Mouse (Mus musculus) layer of hippocampus, adult 18-20 months (tissue): Measurements from ENCODE around the gene BC005624. TPM values are rescaled to one million over a fixed set of nuclear protein-coding genes. Genes with fewer than 3 reads are reported as not detected.
A peak's percentile ranks its signal among the peaks of the same experiment; 100 is the strongest.
"Not testable (repeated sequence)": the region's sequence is repeated elsewhere in the genome, so short reads cannot be mapped to it uniquely, and the experiment has no call there.

Experiments
- DNase-seq, 2 experiments: peaks; one replicate each; pipeline ENCODE4 v3.0.0; 2022; ENCODE audit warnings: low spot score in 2 of 2
- total RNA-seq, 2 experiments: library from RNA; stranded (reverse); gene quantifications; 2 replicates each; pipeline ENCODE4 v1.2.3; 2021

Gene BC005624
- total RNA-seq, 2 experiments from 2014 or later = 68.0 to 68.2 TPM

GRCm38 (mm10) chr2:30931922-30932321, 50.1 kb downstream of the BC005624 start:
- DNase-seq = no peak

GRCm38 (mm10) chr2:30930846-30931245, 51.2 kb downstream of the BC005624 start:
- not testable (repeated sequence) for DNase-seq

- DNase-seq = peak; percentile 45 to 78
Observed at GRCm38 (mm10) chr2:30929483-30930045, 52.4 kb downstream of the BC005624 start, which contains the start of gene Ptges. Gene Ptges (minus strand): TSS chr2:30929863.

- no peak for DNase-seq
Observed at GRCm38 (mm10) chr2:30928893-30929482, 53.0 kb downstream of the BC005624 start.

GRCm38 (mm10) chr2:30927844-30928628, 54.0 kb downstream of the BC005624 start:
- peak; percentile 56 to 86 for DNase-seq

- no peak for DNase-seq
Observed at GRCm38 (mm10) chr2:30927151-30927781, 54.7 kb downstream of the BC005624 start.

- no peak for DNase-seq
Observed at GRCm38 (mm10) chr2:30926381-30926780, 55.6 kb downstream of the BC005624 start.

GRCm38 (mm10) chr2:30925181-30925580, 56.8 kb downstream of the BC005624 start:
- no peak for DNase-seq

GRCm38 (mm10) chr2:30923099-30923498, 58.9 kb downstream of the BC005624 start:
- DNase-seq = no peak

Other genes starting within 250 kb of the BC005624 start
- gene 1700001O22Rik, start 178.5 kb downstream of the BC005624 start, total RNA-seq = 1 to 10 TPM; 4.9 to 5.2 TPM
- gene Ntmt1, start 174.4 kb downstream of the BC005624 start, total RNA-seq = 10 to 100 TPM; 32.1 to 32.5 TPM
- gene Asb6, start 151.9 kb downstream of the BC005624 start, total RNA-seq = 10 to 100 TPM; 40.2 to 43.3 TPM
- 1 to 10 TPM in 1 of 2 experiments, under 1 TPM in 1; 0.94 to 1.9 TPM for gene Prrx2, start 147.2 kb downstream of the BC005624 start, total RNA-seq
- 1 to 10 TPM; 2.5 to 5.2 TPM for gene Ptges, start 52.3 kb downstream of the BC005624 start, total RNA-seq
- 10 to 100 TPM; 32.3 to 38.3 TPM for gene Tor1b, start 29.2 kb downstream of the BC005624 start, total RNA-seq
- gene Tor1a, start 14.3 kb downstream of the BC005624 start, total RNA-seq = 10 to 100 TPM; 49.5 to 51.4 TPM
- gene Usp20, start 78 bp upstream of the BC005624 start, total RNA-seq = 10 to 100 TPM; 86.5 to 90.9 TPM
- 100 to 1,000 TPM; 111 to 130 TPM for gene Fnbp1, start 159.8 kb upstream of the BC005624 start, total RNA-seq
- gene Gpr107, start 170.1 kb upstream of the BC005624 start, total RNA-seq = 10 to 100 TPM; 42.5 to 48.2 TPM